Mouse (Mus musculus): ENCODE measurements around the gene Arap2. TPM values are rescaled to one million over a fixed set of nuclear protein-coding genes. Genes with fewer than 3 reads are reported as not detected.

The Arap2 gene
- polyA plus RNA-seq, 1 experiment from 2014 or later, result 8.2 TPM

- ATAC-seq (ENCODE audit: low read depth) (no peak), DNase-seq (ENCODE audit: low spot score) (no peak)
- Histone ChIP-seq H3K27me3 (replicated peaks; ENCODE audit: control insufficient read depth, insufficient read depth, low read length) (no peaks in the 10 kb centered on the region), H3K9ac (ENCODE audit: low read depth, low read length) (no peak overlapping the region), H3K9me3 (ENCODE audit: control insufficient read depth, low read length) (no peaks in the 10 kb centered on the region), H3K36me3 (ENCODE audit: control insufficient read depth, insufficient read depth, low read length) (no peaks in the 10 kb centered on the region), H3K4me3 (ENCODE audit: low read depth, low read length) (no peak overlapping the region), H3K4me2 (ENCODE audit: low read depth, low read length) (no peak overlapping the region), H3K4me1 (ENCODE audit: control insufficient read depth, insufficient read depth, low read length) (no peaks in the 10 kb centered on the region), H3K27ac (replicated peaks; ENCODE audit: low read depth, low read length) (no peak overlapping the region)
- WGBS, result 83% methylated on average over 11 of the region's 11 CpGs
These were observed 143.0 kb downstream of the Arap2 start for GRCm38 (mm10) chr5:62622848-62623479.

GRCm38 (mm10) chr5:62618286-62618685 is 147.7 kb downstream of the Arap2 start:
- H3K9ac ChIP-seq (ENCODE audit: low read depth, low read length), result no peak overlapping the region
- DNase-seq (ENCODE audit: low spot score) (no peak), ATAC-seq (ENCODE audit: low read depth) (no peak)
- no peak overlapping the region for H3K27ac ChIP-seq (replicated peaks; ENCODE audit: low read depth, low read length)
- no peaks in the 10 kb centered on the region for H3K36me3 ChIP-seq (ENCODE audit: control insufficient read depth, insufficient read depth, low read length)
- H3K4me1 ChIP-seq (ENCODE audit: control insufficient read depth, insufficient read depth, low read length), result no peaks in the 10 kb centered on the region
- no peak overlapping the region for H3K4me3 ChIP-seq (ENCODE audit: low read depth, low read length)
- no peaks in the 10 kb centered on the region for H3K27me3 ChIP-seq (replicated peaks; ENCODE audit: control insufficient read depth, insufficient read depth, low read length)
- H3K4me2 ChIP-seq (ENCODE audit: low read depth, low read length), result no peak overlapping the region
- no peaks in the 10 kb centered on the region for H3K9me3 ChIP-seq (ENCODE audit: control insufficient read depth, low read length)

- no peak overlapping the region for H3K9ac ChIP-seq (ENCODE audit: low read depth, low read length)
- H3K9me3 ChIP-seq (ENCODE audit: control insufficient read depth, low read length), result no peaks in the 10 kb centered on the region
- no peak overlapping the region for H3K27ac ChIP-seq (replicated peaks; ENCODE audit: low read depth, low read length)
- no peak overlapping the region for H3K4me3 ChIP-seq (ENCODE audit: low read depth, low read length)
- ATAC-seq (ENCODE audit: low read depth) (no peak), DNase-seq (ENCODE audit: low spot score) (no peak)
- WGBS, result 62% methylated on average over 3 of the region's 3 CpGs
- no peaks in the 10 kb centered on the region for H3K4me1 ChIP-seq (ENCODE audit: control insufficient read depth, insufficient read depth, low read length)
- H3K27me3 ChIP-seq (replicated peaks; ENCODE audit: control insufficient read depth, insufficient read depth, low read length), result no peaks in the 10 kb centered on the region
- H3K36me3 ChIP-seq (ENCODE audit: control insufficient read depth, insufficient read depth, low read length), result no peaks in the 10 kb centered on the region
- H3K4me2 ChIP-seq (ENCODE audit: low read depth, low read length), result no peak overlapping the region
These were observed 154.0 kb downstream of the Arap2 start for GRCm38 (mm10) chr5:62611990-62612389.

GRCm38 (mm10) chr5:62587348-62587747 is 178.6 kb downstream of the Arap2 start:
- DNase-seq (ENCODE audit: low spot score) (no peak), ATAC-seq (ENCODE audit: low read depth) (no peak)
- no peaks in the 10 kb centered on the region for H3K27me3 ChIP-seq (replicated peaks; ENCODE audit: control insufficient read depth, insufficient read depth, low read length)
- H3K9me3 ChIP-seq (ENCODE audit: control insufficient read depth, low read length), result no peaks in the 10 kb centered on the region
- no peak overlapping the region for H3K9ac ChIP-seq (ENCODE audit: low read depth, low read length)
- H3K4me3 ChIP-seq (ENCODE audit: low read depth, low read length), result no peak overlapping the region
- H3K4me2 ChIP-seq (ENCODE audit: low read depth, low read length), result no peak overlapping the region
- 83% methylated on average over 1 of the region's 1 CpGs for WGBS
- H3K36me3 ChIP-seq (ENCODE audit: control insufficient read depth, insufficient read depth, low read length), result no peaks in the 10 kb centered on the region
- no peak overlapping the region for H3K27ac ChIP-seq (replicated peaks; ENCODE audit: low read depth, low read length)
- H3K4me1 ChIP-seq (ENCODE audit: control insufficient read depth, insufficient read depth, low read length), result no peaks in the 10 kb centered on the region

- WGBS, result 29% methylated on average over 2 of the region's 2 CpGs
These were observed 183.3 kb downstream of the Arap2 start for GRCm38 (mm10) chr5:62582643-62583042.

GRCm38 (mm10) chr5:62581699-62582098 is 184.3 kb downstream of the Arap2 start:
- ATAC-seq (ENCODE audit: low read depth) (no peak), DNase-seq (ENCODE audit: low spot score) (no peak)
- Histone ChIP-seq H3K4me2 (ENCODE audit: low read depth, low read length) (no peak overlapping the region), H3K9me3 (ENCODE audit: control insufficient read depth, low read length) (no peaks in the 10 kb centered on the region), H3K4me3 (ENCODE audit: low read depth, low read length) (no peak overlapping the region), H3K36me3 (ENCODE audit: control insufficient read depth, insufficient read depth, low read length) (no peaks in the 10 kb centered on the region), H3K27ac (replicated peaks; ENCODE audit: low read depth, low read length) (no peak overlapping the region), H3K4me1 (ENCODE audit: control insufficient read depth, insufficient read depth, low read length) (no peaks in the 10 kb centered on the region), H3K27me3 (replicated peaks; ENCODE audit: control insufficient read depth, insufficient read depth, low read length) (no peaks in the 10 kb centered on the region), H3K9ac (ENCODE audit: low read depth, low read length) (no peak overlapping the region)
- WGBS, result 82% methylated on average over 3 of the region's 3 CpGs

More at GRCm38 (mm10) chr5:62582643-62583042, 183.3 kb downstream of the Arap2 start:
- Histone ChIP-seq H3K36me3 (ENCODE audit: control insufficient read depth, insufficient read depth, low read length) (no peaks in the 10 kb centered on the region), H3K9me3 (ENCODE audit: control insufficient read depth, low read length) (no peaks in the 10 kb centered on the region), H3K9ac (ENCODE audit: low read depth, low read length) (no peak overlapping the region), H3K4me1 (ENCODE audit: control insufficient read depth, insufficient read depth, low read length) (no peaks in the 10 kb centered on the region), H3K27me3 (replicated peaks; ENCODE audit: control insufficient read depth, insufficient read depth, low read length) (no peaks in the 10 kb centered on the region), H3K4me2 (ENCODE audit: low read depth, low read length) (no peak overlapping the region), H3K4me3 (ENCODE audit: low read depth, low read length) (no peak overlapping the region), H3K27ac (replicated peaks; ENCODE audit: low read depth, low read length) (no peak overlapping the region)
- ATAC-seq (ENCODE audit: low read depth) (no peak), DNase-seq (ENCODE audit: low spot score) (no peak)

- Histone ChIP-seq H3K9ac (ENCODE audit: low read depth, low read length) (no peak overlapping the region), H3K27me3 (replicated peaks; ENCODE audit: control insufficient read depth, insufficient read depth, low read length) (no peaks in the 10 kb centered on the region), H3K4me1 (ENCODE audit: control insufficient read depth, insufficient read depth, low read length) (no peaks in the 10 kb centered on the region), H3K36me3 (ENCODE audit: control insufficient read depth, insufficient read depth, low read length) (no peaks in the 10 kb centered on the region), H3K27ac (replicated peaks; ENCODE audit: low read depth, low read length) (no peak overlapping the region), H3K9me3 (ENCODE audit: control insufficient read depth, low read length) (no peaks in the 10 kb centered on the region), H3K4me3 (ENCODE audit: low read depth, low read length) (no peak overlapping the region), H3K4me2 (ENCODE audit: low read depth, low read length) (no peak overlapping the region)
- ATAC-seq (ENCODE audit: low read depth) (no peak), DNase-seq (ENCODE audit: low spot score) (no peak)
- 92% methylated on average over 3 of the region's 3 CpGs for WGBS
These were observed 191.6 kb downstream of the Arap2 start for GRCm38 (mm10) chr5:62574336-62574844.

Other genes starting within 250 kb of the Arap2 start
- gene Dthd1, start 47.7 kb upstream of the Arap2 start, polyA plus RNA-seq (2014; fragmentation: Nextera tagmentation; extraction: Ambion mirVana), result 0.22 TPM in 1 of 2 replicates, not detected in the other